Comparison of ENCODE assay signal across 13 mouse cellular contexts in the genomic region with DNA sequence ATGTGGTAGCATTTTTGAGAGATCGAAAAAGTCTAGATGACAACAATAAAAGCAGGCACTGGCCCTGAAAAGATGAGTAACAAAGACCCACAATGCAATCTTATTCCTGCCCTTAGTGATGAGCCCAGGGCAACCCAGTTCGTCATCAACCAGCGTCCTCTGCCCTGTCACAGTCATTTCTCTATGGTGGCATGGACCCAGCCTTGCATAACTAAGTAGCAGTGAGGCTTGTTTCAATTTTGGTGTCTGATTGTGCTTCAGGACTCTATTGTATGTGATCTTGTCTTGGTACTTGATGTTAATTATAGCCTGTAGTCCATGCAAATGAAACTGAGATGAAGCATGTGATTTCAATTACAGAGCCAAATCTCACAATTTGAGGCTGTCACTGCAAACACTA.
"Had no signal": no experiment of that assay in that cellular context is flagged by ENCODE, and none has a peak within 500 bp of the region (broad histone marks: within the 10 kb centered on the region; RNA-seq: fewer than 3 reads in every experiment).

No protein-coding gene starts in this region.

- H3K9ac ChIP-seq: liver, embryonic 15.5 days; stomach, embryonic 15.5 days had no signal

- H3K27ac ChIP-seq: left cerebral cortex, adult 2 months; limb, embryonic 10.5 days; liver, embryonic 15.5 days; stomach, embryonic 15.5 days had no signal

- DNase-seq: kidney, postnatal 25 days; lung, adult 2 months; lung, postnatal 36 days; right cerebral cortex, postnatal 14 days; thymus, adult 2 months; thymus, postnatal 4 days had no signal

- H3K4me3 ChIP-seq: left cerebral cortex, adult 2 months; limb, embryonic 10.5 days; liver, embryonic 15.5 days; stomach, embryonic 15.5 days had no signal

- H3K27me3 ChIP-seq: liver, embryonic 15.5 days; stomach, embryonic 15.5 days had no signal

- H3K9me3 ChIP-seq: limb, embryonic 10.5 days; liver, embryonic 15.5 days; stomach, embryonic 15.5 days had no signal

- H3K4me2 ChIP-seq: liver, embryonic 11.5 days; liver, embryonic 15.5 days; stomach, embryonic 15.5 days had no signal

- ATAC-seq: lung, postnatal 0 days; midbrain, embryonic 16.5 days had no signal

- H3K36me3 ChIP-seq: limb, embryonic 10.5 days; liver, embryonic 15.5 days; stomach, embryonic 15.5 days had no signal

- H3K4me1 ChIP-seq: limb, embryonic 10.5 days; liver, embryonic 15.5 days; stomach, embryonic 15.5 days had no signal
